Mouse (Mus musculus) cerebellum, adult 2 months (tissue): ENCODE data around the gene Castor2.

Experiments used
- CTCF ChIP-seq: fragments of 200-500 bp; IDR thresholded peaks from 2 replicates; pipeline ENCODE4 v1.5.1; 2011; ENCODE audit warnings: low read depth, mild to moderate bottlenecking, control low read depth, low read length, moderate library complexity, borderline replicate concordance; ENCODE audit not compliant: insufficient read depth
- POLR2A ChIP-seq: fragments of 200-500 bp; IDR thresholded peaks from 2 replicates; pipeline ENCODE4 v1.6.1; 2011; ENCODE audit warnings: low read length, control low read depth, borderline replicate concordance; ENCODE audit not compliant: insufficient read depth

GRCm38 (mm10) chr5:134099496-134100211 lies at the start of gene Castor2:
- TF ChIP-seq CTCF, result no peak
- peak; percentile 74 for TF ChIP-seq POLR2A
